Mouse (Mus musculus): ENCODE measurements around the gene Olfr1279.
"Not testable (repeated sequence)": the region's sequence is repeated elsewhere in the genome, so short reads cannot be mapped to it uniquely, and the experiment has no call there.

The Olfr1279 gene

GRCm38 (mm10) chr2:111300374-111300773 is at the start of gene Olfr1279:
TSS of gene Olfr1279 (plus strand) at chr2:111300635.
- no peak for DNase-seq (ENCODE audit: extremely low read depth, low read depth)

- no peak for DNase-seq (ENCODE audit: extremely low read depth, low read depth)
These were observed 46.2 kb upstream of the Olfr1279 start, which contains the start of gene Olfr1276 for GRCm38 (mm10) chr2:111254216-111254615. TSS of gene Olfr1276 (plus strand) at chr2:111254516.

GRCm38 (mm10) chr2:111274006-111274405 is 26.4 kb upstream of the Olfr1279 start, which contains the start of gene Olfr1277:
TSS of gene Olfr1277 (minus strand) at chr2:111274106.
- no peak for DNase-seq (ENCODE audit: extremely low read depth, low read depth)

DNA sequence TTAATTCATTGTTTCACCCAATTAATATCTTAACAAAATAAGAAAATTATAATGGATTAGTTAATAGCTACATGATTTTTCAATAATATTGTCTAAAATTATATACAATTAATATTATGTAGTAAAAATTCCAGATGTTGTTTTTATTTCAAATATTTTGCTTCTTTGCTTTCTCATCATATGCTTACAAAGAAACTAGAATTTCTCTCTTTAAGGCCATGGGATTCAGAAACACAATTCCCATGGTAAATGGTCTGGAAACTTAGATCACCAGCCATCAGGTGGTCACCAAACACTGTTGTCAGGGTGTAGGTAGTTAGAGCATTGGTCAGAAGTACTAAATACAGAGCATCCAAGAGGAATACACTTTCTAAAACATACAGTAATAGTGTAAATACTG is 10.6 kb upstream of the Olfr1279 start, which contains the start of gene Olfr1278:
TSS of gene Olfr1278 (plus strand) at position 301 of the 400 bp plus-strand sequence.
- DNase-seq (ENCODE audit: extremely low read depth, low read depth) = no peak

GRCm38 (mm10) chr2:111298541-111298940 is 1.9 kb upstream of the Olfr1279 start:
- no peak for DNase-seq (ENCODE audit: extremely low read depth, low read depth)

GRCm38 (mm10) chr2:111313717-111314116 is 13.3 kb downstream of the Olfr1279 start, which contains the start of gene Olfr1280:
TSS of gene Olfr1280 (plus strand) at chr2:111314017.
- no peak for DNase-seq (ENCODE audit: extremely low read depth, low read depth)

GRCm38 (mm10) chr2:111326220-111326619 is 25.8 kb downstream of the Olfr1279 start, which contains the start of gene Olfr1281:
TSS of gene Olfr1281 (plus strand) at chr2:111326520.
- DNase-seq (ENCODE audit: extremely low read depth, low read depth) = no peak

DNA sequence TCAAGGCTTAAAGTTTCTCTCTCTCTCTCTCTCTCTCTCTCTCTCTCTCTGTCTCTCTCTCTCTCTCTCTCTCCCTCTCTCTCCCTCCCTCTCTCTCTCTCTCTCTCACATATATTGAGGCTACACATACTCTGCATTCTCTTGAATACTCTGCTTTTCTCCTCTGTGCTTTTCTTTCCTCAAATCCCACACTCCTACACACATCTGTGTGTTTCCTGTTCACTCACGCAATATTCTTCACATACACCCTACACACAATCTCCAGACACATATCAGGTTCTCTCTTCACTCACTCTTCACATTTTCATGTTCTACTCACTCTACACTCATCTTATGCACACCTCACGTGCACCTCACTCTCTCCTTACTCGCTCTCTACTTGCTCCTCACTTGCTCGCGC is 33.3 kb downstream of the Olfr1279 start:
- not testable (repeated sequence) for DNase-seq (ENCODE audit: extremely low read depth, low read depth)

GRCm38 (mm10) chr2:111335976-111336375 is 35.5 kb downstream of the Olfr1279 start, which contains the start of gene Olfr1282:
TSS of gene Olfr1282 (minus strand) at chr2:111336076.
- DNase-seq (ENCODE audit: extremely low read depth, low read depth) = no peak

All from MEL-GATA-1-ER (cell line).